Mouse (Mus musculus) cerebellum, postnatal 36 days (tissue): ENCODE results near the gene Limd1.

ENCODE experiments used
- DNase-seq, 2 experiments: peaks; one replicate each; pipeline ENCODE4 v3.0.0; 2021 to 2022; ENCODE audit warnings: mixed read lengths in 2 of 2

Limd1 gene

GRCm38 (mm10) chr9:123516641-123517385, 38.3 kb downstream of the Limd1 start:
- no peak for DNase-seq

GRCm38 (mm10) chr9:123518969-123519894, 40.7 kb downstream of the Limd1 start:
- no peak for DNase-seq

GRCm38 (mm10) chr9:123520735-123521134, 42.2 kb downstream of the Limd1 start:
- no peak for DNase-seq

- DNase-seq: no peak
Observed at GRCm38 (mm10) chr9:123523676-123524075, 45.2 kb downstream of the Limd1 start.

- DNase-seq: peak; percentile 65 to 73
Observed at GRCm38 (mm10) chr9:123525095-123525494, 46.6 kb downstream of the Limd1 start.

- no peak for DNase-seq
Observed at GRCm38 (mm10) chr9:123526502-123526901, 48.0 kb downstream of the Limd1 start.

GRCm38 (mm10) chr9:123528087-123528925, 49.8 kb downstream of the Limd1 start:
- DNase-seq: peak in 1 of 2 experiments; percentile 33

- peak; percentile 35 to 65 for DNase-seq
Observed at GRCm38 (mm10) chr9:123528926-123529295, 50.4 kb downstream of the Limd1 start.

GRCm38 (mm10) chr9:123529392-123530157, 51.1 kb downstream of the Limd1 start, which contains the start of gene Sacm1l:
Gene Sacm1l (plus strand): TSS chr9:123529759.
- DNase-seq: peak; percentile 97 to 99

GRCm38 (mm10) chr9:123530158-123530475, 51.6 kb downstream of the Limd1 start:
- DNase-seq: no peak

GRCm38 (mm10) chr9:123530566-123531130, 52.1 kb downstream of the Limd1 start:
- no peak for DNase-seq

- DNase-seq: no peak
Observed at GRCm38 (mm10) chr9:123531234-123531633, 52.7 kb downstream of the Limd1 start.

GRCm38 (mm10) chr9:123536613-123537012, 58.1 kb downstream of the Limd1 start:
- no peak for DNase-seq

- no peak for DNase-seq
Observed at GRCm38 (mm10) chr9:123538189-123538588, 59.7 kb downstream of the Limd1 start.

GRCm38 (mm10) chr9:123539093-123539492, 60.6 kb downstream of the Limd1 start:
- no peak for DNase-seq

GRCm38 (mm10) chr9:123539823-123540222, 61.3 kb downstream of the Limd1 start:
- DNase-seq: no peak

GRCm38 (mm10) chr9:123554599-123554998, 76.1 kb downstream of the Limd1 start:
- no peak for DNase-seq
